Mouse (Mus musculus) ES-Bruce4 (cell line): Measurements from ENCODE around the gene Mark1. TPM values are rescaled to one million over a fixed set of nuclear protein-coding genes. Genes with fewer than 3 reads are reported as not detected.

Experiments used
- H3K27ac ChIP-seq: 2 replicates; pipeline ENCODE4 v1.5.1; 2012; ENCODE audit warnings: low read length, inconsistent platforms; ENCODE audit not compliant: insufficient read depth
- H3K27me3 ChIP-seq: 2 replicates; pipeline ENCODE4 v1.6.1; 2012; ENCODE audit warnings: mild to moderate bottlenecking, low read length, inconsistent platforms; ENCODE audit not compliant: control insufficient read depth, poor library complexity, insufficient read depth, severe bottlenecking
- H3K36me3 ChIP-seq: 2 replicates; pipeline ENCODE4 v1.6.1; 2012; ENCODE audit warnings: inconsistent platforms, mild to moderate bottlenecking, low read length, moderate library complexity; ENCODE audit not compliant: control insufficient read depth, poor library complexity, insufficient read depth, severe bottlenecking
- H3K4me1 ChIP-seq: one replicate; pipeline ENCODE4 v1.8.1; 2011; ENCODE audit warnings: low read length; ENCODE audit not compliant: control insufficient read depth, insufficient read depth
- H3K4me3 ChIP-seq: 2 replicates; pipeline ENCODE4 v1.5.1; 2011; ENCODE audit warnings: low read depth, mild to moderate bottlenecking, low read length
- H3K9ac ChIP-seq: 2 replicates; pipeline ENCODE4 v1.6.1; 2012; ENCODE audit warnings: low read depth, mild to moderate bottlenecking, inconsistent platforms; ENCODE audit not compliant: poor library complexity, severe bottlenecking
- H3K9me3 ChIP-seq: replicated peaks from 2 replicates; pipeline ENCODE4 v1.6.1; 2012; ENCODE audit warnings: mild to moderate bottlenecking, low read length, inconsistent platforms; ENCODE audit not compliant: control insufficient read depth, poor library complexity, insufficient read depth, severe bottlenecking
- CTCF ChIP-seq: IDR thresholded peaks from one replicate; pipeline ENCODE4 v1.8.1; 2011; ENCODE audit warnings: low read depth, low read length
- EP300 ChIP-seq: IDR thresholded peaks from 2 replicates; pipeline ENCODE4 v1.6.1; 2011; ENCODE audit warnings: low read depth, low read length; ENCODE audit not compliant: insufficient read depth
- POLR2A ChIP-seq: IDR thresholded peaks from one replicate; pipeline ENCODE4 v1.8.1; 2011; ENCODE audit warnings: low read length; ENCODE audit not compliant: insufficient read depth
- polyA plus RNA-seq: library from polyadenylated mRNA; stranded (reverse); fragments of >200 nt; gene quantifications from 2 replicates; pipeline ENCODE4 v1.2.4, GENCODE M21; 2011; ENCODE audit warnings: low read depth; ENCODE audit not compliant: missing spikeins, insufficient read depth, insufficient read length

Gene Mark1
- polyA plus RNA-seq, 1 experiment: 12.7 TPM

DNA sequence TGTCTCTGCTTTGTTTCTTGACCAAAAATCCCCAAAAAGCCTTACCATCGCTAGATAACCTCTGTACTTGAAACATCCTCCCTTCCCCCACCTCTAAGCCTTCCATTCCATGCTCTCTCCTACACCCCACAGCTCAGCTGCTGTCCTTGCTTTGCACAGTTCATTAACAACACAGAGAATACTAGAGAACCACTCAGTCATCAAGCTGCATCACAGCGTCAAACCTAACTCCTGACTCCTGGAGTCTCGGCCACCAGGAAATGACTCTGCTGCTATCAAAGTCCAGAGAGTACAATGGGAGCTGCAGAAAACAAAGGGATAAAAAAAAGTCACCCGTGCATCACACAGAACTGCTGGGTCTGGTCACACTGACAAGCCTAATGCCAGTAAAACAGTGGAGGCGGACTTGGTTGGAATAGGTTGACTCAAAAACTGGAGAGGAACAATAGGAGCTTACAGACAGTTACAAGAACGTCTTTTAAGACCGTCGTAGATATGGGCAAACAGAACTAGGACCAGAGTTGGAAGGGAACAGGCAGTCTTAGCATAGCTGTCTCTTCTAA, 27.1 kb downstream of the Mark1 start:
- H3K4me3 ChIP-seq: no peak overlapping the region
- H3K36me3 ChIP-seq: no peaks in the 10 kb centered on the region
- no peaks in the 10 kb centered on the region for H3K9me3 ChIP-seq
- H3K4me1 ChIP-seq: peaks cover 3% of the 10 kb centered on the region
- TF ChIP-seq CTCF (no peak), POLR2A (no peak), EP300 (no peak)
- H3K27me3 ChIP-seq: no peaks in the 10 kb centered on the region
- H3K27ac ChIP-seq: no peak overlapping the region
- no peak overlapping the region for H3K9ac ChIP-seq

DNA sequence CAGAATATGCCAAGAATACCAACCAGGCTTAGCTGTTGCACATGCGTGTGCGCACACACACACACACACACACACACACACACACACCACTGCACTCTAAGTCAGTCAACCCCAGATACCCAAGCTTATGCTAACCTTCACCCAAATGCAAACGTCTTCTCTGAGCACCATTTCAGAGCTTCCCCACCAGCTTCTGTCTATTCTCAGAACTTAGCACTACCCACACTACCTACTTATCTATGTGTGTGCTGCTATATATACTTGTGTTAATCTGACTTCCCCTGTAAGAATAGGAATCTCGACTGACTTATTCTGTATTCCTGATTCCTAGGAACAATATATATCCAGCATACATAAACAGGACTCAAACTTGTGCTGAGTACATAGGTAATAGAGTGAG, 30.0 kb downstream of the Mark1 start:
- Histone ChIP-seq H3K9ac (no peak overlapping the region), H3K27me3 (no peaks in the 10 kb centered on the region), H3K4me3 (no peak overlapping the region), H3K36me3 (no peaks in the 10 kb centered on the region), H3K4me1 (peaks cover 3% of the 10 kb centered on the region), H3K9me3 (no peaks in the 10 kb centered on the region), H3K27ac (no peak overlapping the region)
- TF ChIP-seq CTCF (no peak), POLR2A (no peak), EP300 (no peak)

- Histone ChIP-seq H3K4me3 (no peak overlapping the region), H3K27ac (no peak overlapping the region), H3K36me3 (no peaks in the 10 kb centered on the region), H3K9ac (no peak overlapping the region), H3K4me1 (no peaks in the 10 kb centered on the region), H3K27me3 (no peaks in the 10 kb centered on the region), H3K9me3 (no peaks in the 10 kb centered on the region)
- TF ChIP-seq CTCF: peak; percentile 60
- TF ChIP-seq EP300: no peak
- TF ChIP-seq POLR2A: no peak
These were observed 33.5 kb downstream of the Mark1 start for GRCm38 (mm10) chr1:184965682-184966360.

- Histone ChIP-seq H3K4me3 (no peak overlapping the region), H3K9ac (no peak overlapping the region), H3K4me1 (no peaks in the 10 kb centered on the region), H3K27ac (no peak overlapping the region), H3K36me3 (no peaks in the 10 kb centered on the region), H3K9me3 (no peaks in the 10 kb centered on the region), H3K27me3 (no peaks in the 10 kb centered on the region)
- TF ChIP-seq EP300 (no peak), POLR2A (no peak), CTCF (no peak)
These were observed 36.2 kb downstream of the Mark1 start for GRCm38 (mm10) chr1:184963121-184963693.

DNA sequence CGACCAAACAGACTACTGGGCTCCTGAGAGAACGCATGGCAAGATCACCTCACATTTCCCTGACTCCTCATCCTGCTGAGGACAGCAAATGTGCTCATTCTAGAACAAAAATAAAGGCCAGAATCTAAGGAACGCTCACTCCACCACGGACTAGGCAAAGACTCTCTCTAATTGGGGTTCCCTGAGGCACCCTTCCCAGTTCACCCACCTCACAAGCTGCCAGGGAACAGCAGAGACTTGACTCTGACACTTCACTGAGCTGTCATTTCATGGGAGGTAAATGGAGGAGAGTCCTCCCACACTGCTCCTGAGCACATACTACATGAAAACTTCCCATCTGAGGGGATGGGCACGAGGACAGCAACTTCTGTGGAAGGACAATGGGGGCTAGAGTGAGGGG, 37.5 kb downstream of the Mark1 start:
- Histone ChIP-seq H3K9ac (no peak overlapping the region), H3K9me3 (no peaks in the 10 kb centered on the region), H3K36me3 (no peaks in the 10 kb centered on the region), H3K27ac (no peak overlapping the region), H3K27me3 (no peaks in the 10 kb centered on the region), H3K4me3 (no peak overlapping the region), H3K4me1 (no peaks in the 10 kb centered on the region)
- TF ChIP-seq POLR2A: no peak
- TF ChIP-seq EP300: no peak
- TF ChIP-seq CTCF: no peak

DNA sequence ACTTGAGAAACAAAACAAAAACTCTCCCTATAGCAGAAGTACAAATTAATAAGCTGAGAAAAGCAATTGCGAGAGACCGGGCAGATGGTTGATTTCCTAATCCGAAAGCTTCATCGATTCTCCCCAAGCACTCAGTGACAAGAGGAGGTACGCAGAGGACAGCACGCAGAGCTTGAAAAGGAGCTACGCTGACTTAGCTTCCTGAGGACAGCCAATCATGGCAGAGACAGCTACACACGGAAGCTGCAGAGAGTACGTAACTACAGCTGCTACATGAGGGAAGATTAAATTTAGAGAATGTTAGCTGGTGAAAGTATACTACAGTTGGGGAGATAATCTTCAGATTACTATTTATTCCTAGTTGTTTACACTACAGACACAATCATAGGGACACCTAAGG, 40.6 kb downstream of the Mark1 start:
- Histone ChIP-seq H3K27ac (no peak overlapping the region), H3K27me3 (no peaks in the 10 kb centered on the region), H3K9ac (no peak overlapping the region), H3K4me1 (no peaks in the 10 kb centered on the region), H3K4me3 (no peak overlapping the region), H3K36me3 (no peaks in the 10 kb centered on the region), H3K9me3 (no peaks in the 10 kb centered on the region)
- TF ChIP-seq POLR2A: no peak
- no peak for TF ChIP-seq EP300
- no peak for TF ChIP-seq CTCF
